Mouse (Mus musculus) heart, embryonic 12.5 days (tissue): ENCODE data around the gene Ankrd17. TPM values are rescaled to one million over a fixed set of nuclear protein-coding genes. Genes with fewer than 3 reads are reported as not detected.

Source experiments
- ATAC-seq: fragments of 200-750 bp; cut with Nextera tagmentation; 2 replicates; pipeline ENCODE4 v1.8.0; 2017; ENCODE audit warnings: moderate TSS enrichment, moderate library complexity; ENCODE audit not compliant: insufficient number of reproducible peaks, low FRiP score
- H3K27ac ChIP-seq: fragments of 300-500 bp; sonication (generic); 2 replicates; pipeline ENCODE4 v1.5.1; 2016; ENCODE audit warnings: mild to moderate bottlenecking, moderate library complexity; ENCODE audit not compliant: poor library complexity, severe bottlenecking
- H3K27me3 ChIP-seq: fragments of 300-500 bp; sonication (generic); replicated peaks from 2 replicates; pipeline ENCODE4 v1.6.1; 2016; ENCODE audit warnings: mild to moderate bottlenecking, moderate library complexity
- H3K36me3 ChIP-seq: fragments of 300-500 bp; sonication (generic); 2 replicates; pipeline ENCODE4 v1.6.1; 2016; ENCODE audit warnings: mild to moderate bottlenecking, moderate library complexity
- H3K4me1 ChIP-seq: fragments of 300-500 bp; sonication (generic); replicated peaks from 2 replicates; pipeline ENCODE4 v1.6.1; 2016; ENCODE audit warnings: mild to moderate bottlenecking
- H3K4me2 ChIP-seq: fragments of 300-500 bp; sonication (generic); 2 replicates; pipeline ENCODE4 v1.6.1; 2016; ENCODE audit warnings: mild to moderate bottlenecking, moderate library complexity
- H3K4me3 ChIP-seq: fragments of 300-500 bp; sonication (generic); 2 replicates; pipeline ENCODE4 v1.5.1; 2016; ENCODE audit warnings: mild to moderate bottlenecking
- H3K9ac ChIP-seq: fragments of 300-500 bp; sonication (generic); 2 replicates; pipeline ENCODE4 v1.6.1; 2016; ENCODE audit warnings: mild to moderate bottlenecking, moderate library complexity
- H3K9me3 ChIP-seq: fragments of 300-500 bp; sonication (generic); replicated peaks from 2 replicates; pipeline ENCODE4 v1.6.1; 2016; ENCODE audit warnings: mild to moderate bottlenecking, moderate library complexity
- WGBS: fragments of 180-500 bp; shearing (Covaris S2); methylation state at CpG from one replicate; pipeline ENCODE4 v1.1.7; 2016; 5-methylcytosine and 5-hydroxymethylcytosine counted together
- polyA plus RNA-seq: library from polyadenylated mRNA; unstranded; fragments of >200 nt; fragmentation: Nextera tagmentation; extraction: Ambion mirVana; gene quantifications from 2 replicates; pipeline ENCODE4 v1.2.1, GENCODE M21; 2016

Gene Ankrd17
- polyA plus RNA-seq = 20.9 and 23.6 TPM in 2 replicates

- Histone ChIP-seq H3K27ac (peak within 1 kb of the TSS; percentile 100), H3K4me1 (peaks cover 16% of the 10 kb centered on the region)
- ATAC-seq = peak; percentile 92
Observed at GRCm38 (mm10) chr5:90366121-90367066, at the start of gene Ankrd17. TSS of gene Ankrd17 (minus strand) at chr5:90366577.

GRCm38 (mm10) chr5:90414925-90415295 lies 48.5 kb upstream of the Ankrd17 start:
- H3K4me2 ChIP-seq = no peak overlapping the region
- no peaks in the 10 kb centered on the region for H3K9me3 ChIP-seq
- no peak overlapping the region for H3K9ac ChIP-seq
- 0 out of 2 replicates have a peak, but pooled peaks cover 2% of the 10 kb centered on the region for H3K4me1 ChIP-seq
- H3K27ac ChIP-seq = no peak overlapping the region
- ATAC-seq = no peak
- no peaks in the 10 kb centered on the region for H3K27me3 ChIP-seq
- no peak overlapping the region for H3K4me3 ChIP-seq
- 63% methylated on average over 6 of the region's 6 CpGs for WGBS
- no peaks in the 10 kb centered on the region for H3K36me3 ChIP-seq

More at GRCm38 (mm10) chr5:90366121-90367066, at the start of gene Ankrd17:
- under 1% methylated on average over 61 of the region's 104 CpGs for WGBS
- peaks cover 3% of the 10 kb centered on the region; the same call in 1 of the 2 replicates for H3K9me3 ChIP-seq
- peak within 1 kb of the TSS; percentile 99 for H3K9ac ChIP-seq
- peak within 1 kb of the TSS; percentile 95 for H3K4me3 ChIP-seq
- H3K27me3 ChIP-seq = no peaks in the 10 kb centered on the region
- H3K4me2 ChIP-seq = peak within 1 kb of the TSS; percentile 72
- peaks cover 4% of the 10 kb centered on the region; the same call in 1 of the 2 replicates for H3K36me3 ChIP-seq

GRCm38 (mm10) chr5:90414142-90414924 lies 48.0 kb upstream of the Ankrd17 start:
- Histone ChIP-seq H3K4me3 (no peak overlapping the region), H3K36me3 (no peaks in the 10 kb centered on the region), H3K4me2 (no peak overlapping the region), H3K4me1 (0 out of 2 replicates have a peak, but pooled peaks cover 2% of the 10 kb centered on the region), H3K9me3 (no peaks in the 10 kb centered on the region), H3K9ac (no peak overlapping the region), H3K27ac (no peak overlapping the region), H3K27me3 (no peaks in the 10 kb centered on the region)
- ATAC-seq = no peak
- 82% methylated on average over 8 of the region's 8 CpGs for WGBS

GRCm38 (mm10) chr5:90405210-90405609 lies 38.8 kb upstream of the Ankrd17 start:
- H3K27me3 ChIP-seq = no peaks in the 10 kb centered on the region
- H3K4me1 ChIP-seq = peaks cover 4% of the 10 kb centered on the region; the same call in 1 of the 2 replicates
- no peaks in the 10 kb centered on the region for H3K36me3 ChIP-seq
- H3K4me2 ChIP-seq = no peak overlapping the region
- no peak overlapping the region for H3K4me3 ChIP-seq
- H3K27ac ChIP-seq = no peak overlapping the region
- no peaks in the 10 kb centered on the region for H3K9me3 ChIP-seq
- no peak for ATAC-seq
- no peak overlapping the region for H3K9ac ChIP-seq
- WGBS = 67% methylated on average over 4 of the region's 4 CpGs

- H3K4me3 ChIP-seq = no peak overlapping the region
- H3K9me3 ChIP-seq = no peaks in the 10 kb centered on the region
- H3K9ac ChIP-seq = no peak overlapping the region
- H3K27ac ChIP-seq = no peak overlapping the region
- H3K4me2 ChIP-seq = no peak overlapping the region
- no peaks in the 10 kb centered on the region for H3K36me3 ChIP-seq
- WGBS = 82% methylated on average over 4 of the region's 4 CpGs
- H3K4me1 ChIP-seq = no peaks in the 10 kb centered on the region
- H3K27me3 ChIP-seq = no peaks in the 10 kb centered on the region
- ATAC-seq = no peak
Observed at GRCm38 (mm10) chr5:90396817-90397216, 30.4 kb upstream of the Ankrd17 start.

GRCm38 (mm10) chr5:90394322-90394721 lies 27.9 kb upstream of the Ankrd17 start:
- no peak for ATAC-seq
- no peaks in the 10 kb centered on the region for H3K9me3 ChIP-seq
- no peak overlapping the region for H3K27ac ChIP-seq
- no peaks in the 10 kb centered on the region for H3K4me1 ChIP-seq
- H3K4me2 ChIP-seq = no peak overlapping the region
- no peak overlapping the region for H3K9ac ChIP-seq
- H3K27me3 ChIP-seq = no peaks in the 10 kb centered on the region
- 59% methylated on average over 4 of the region's 4 CpGs for WGBS
- H3K36me3 ChIP-seq = no peaks in the 10 kb centered on the region
- no peak overlapping the region for H3K4me3 ChIP-seq

GRCm38 (mm10) chr5:90393764-90394163 lies 27.4 kb upstream of the Ankrd17 start:
- no peak overlapping the region for H3K4me2 ChIP-seq
- H3K4me1 ChIP-seq = no peaks in the 10 kb centered on the region
- H3K4me3 ChIP-seq = no peak overlapping the region
- no peaks in the 10 kb centered on the region for H3K9me3 ChIP-seq
- H3K36me3 ChIP-seq = no peaks in the 10 kb centered on the region
- no peak for ATAC-seq
- 55% methylated on average over 5 of the region's 5 CpGs for WGBS
- no peaks in the 10 kb centered on the region for H3K27me3 ChIP-seq
- no peak overlapping the region for H3K27ac ChIP-seq
- H3K9ac ChIP-seq = no peak overlapping the region

GRCm38 (mm10) chr5:90383080-90383479 lies 16.7 kb upstream of the Ankrd17 start:
- Histone ChIP-seq H3K27me3 (no peaks in the 10 kb centered on the region), H3K9ac (no peak overlapping the region), H3K27ac (no peak overlapping the region), H3K4me3 (no peak overlapping the region), H3K4me1 (no peaks in the 10 kb centered on the region), H3K36me3 (no peaks in the 10 kb centered on the region), H3K4me2 (no peak overlapping the region), H3K9me3 (no peaks in the 10 kb centered on the region)
- no peak for ATAC-seq
- 53% methylated on average over 1 of the region's 1 CpGs for WGBS

GRCm38 (mm10) chr5:90381458-90381857 lies 15.1 kb upstream of the Ankrd17 start:
- Histone ChIP-seq H3K36me3 (no peaks in the 10 kb centered on the region), H3K27me3 (no peaks in the 10 kb centered on the region), H3K9ac (no peak overlapping the region), H3K9me3 (no peaks in the 10 kb centered on the region), H3K4me1 (no peaks in the 10 kb centered on the region), H3K4me3 (no peak overlapping the region), H3K27ac (no peak overlapping the region), H3K4me2 (no peak overlapping the region)
- no peak for ATAC-seq
- 46% methylated on average over 4 of the region's 4 CpGs for WGBS

GRCm38 (mm10) chr5:90373708-90374107 lies 7.3 kb upstream of the Ankrd17 start:
- no peaks in the 10 kb centered on the region for H3K27me3 ChIP-seq
- WGBS = 81% methylated on average over 4 of the region's 4 CpGs
- no peak overlapping the region for H3K9ac ChIP-seq
- H3K4me2 ChIP-seq = no peak overlapping the region
- peaks cover 5% of the 10 kb centered on the region for H3K9me3 ChIP-seq
- no peaks in the 10 kb centered on the region for H3K4me1 ChIP-seq
- no peak for ATAC-seq
- no peaks in the 10 kb centered on the region for H3K36me3 ChIP-seq
- H3K27ac ChIP-seq = no peak overlapping the region
- no peak overlapping the region for H3K4me3 ChIP-seq

GRCm38 (mm10) chr5:90370401-90370800 lies 4.0 kb upstream of the Ankrd17 start:
- H3K9me3 ChIP-seq = peaks cover 5% of the 10 kb centered on the region
- 0 out of 2 replicates have a peak, but pooled peaks cover 6% of the 10 kb centered on the region for H3K4me1 ChIP-seq
- ATAC-seq = no peak
- H3K4me3 ChIP-seq = no peak overlapping the region
- no peaks in the 10 kb centered on the region for H3K36me3 ChIP-seq
- no peak overlapping the region for H3K9ac ChIP-seq
- no peak overlapping the region for H3K4me2 ChIP-seq
- no peaks in the 10 kb centered on the region for H3K27me3 ChIP-seq
- H3K27ac ChIP-seq = no peak overlapping the region
- WGBS = 76% methylated on average over 5 of the region's 5 CpGs
